Mouse (Mus musculus) stomach, postnatal 0 days (tissue): ENCODE measurements around the gene Gm49325. TPM values are rescaled to one million over a fixed set of nuclear protein-coding genes. Genes with fewer than 3 reads are reported as not detected.

ENCODE experiments used
- ATAC-seq: fragments of 200-750 bp; cut with Nextera tagmentation; 2 replicates; pipeline ENCODE4 v1.8.0; 2017; ENCODE audit not compliant: low FRiP score, low TSS enrichment
- DNase-seq: peaks from one replicate; pipeline ENCODE4 v3.0.0-alpha.2; 2016; ENCODE audit warnings: low spot score
- H3K27ac ChIP-seq: fragments of 300-500 bp; sonication (generic); replicated peaks from 2 replicates; pipeline ENCODE4 v1.5.1; 2014; ENCODE audit warnings: mild to moderate bottlenecking, control low read depth
- H3K27me3 ChIP-seq: fragments of 300-500 bp; sonication (generic); 2 replicates; pipeline ENCODE4 v1.6.1; 2014; ENCODE audit warnings: low read length; ENCODE audit not compliant: control insufficient read depth, insufficient read depth
- H3K36me3 ChIP-seq: fragments of 300-500 bp; sonication (generic); 2 replicates; pipeline ENCODE4 v1.6.1; 2014; ENCODE audit warnings: low read length, mixed read lengths; ENCODE audit not compliant: control insufficient read depth, insufficient read depth
- H3K4me1 ChIP-seq: fragments of 300-500 bp; sonication (generic); replicated peaks from 2 replicates; pipeline ENCODE4 v1.6.1; 2014; ENCODE audit warnings: antibody characterized with exemption; ENCODE audit not compliant: control insufficient read depth, insufficient read depth
- H3K4me2 ChIP-seq: fragments of 300-500 bp; sonication (generic); replicated peaks from 2 replicates; pipeline ENCODE4 v1.6.1; 2014; ENCODE audit warnings: low read depth, mild to moderate bottlenecking, control low read depth, moderate library complexity
- H3K4me3 ChIP-seq: fragments of 300-500 bp; sonication (generic); 2 replicates; pipeline ENCODE4 v1.5.1; 2014; ENCODE audit warnings: low read depth, low read length, control low read depth
- H3K9ac ChIP-seq: fragments of 300-500 bp; sonication (generic); 2 replicates; pipeline ENCODE4 v1.6.1; 2014; ENCODE audit warnings: mild to moderate bottlenecking, low read length, control low read depth, mixed read lengths
- H3K9me3 ChIP-seq: fragments of 300-500 bp; sonication (generic); 2 replicates; pipeline ENCODE4 v1.6.1; 2016; ENCODE audit warnings: low read length; ENCODE audit not compliant: control insufficient read depth
- CTCF ChIP-seq: IDR thresholded peaks from 2 replicates; pipeline ENCODE4 v1.5.1; 2016; ENCODE audit warnings: antibody characterized with exemption, low read depth, mild to moderate bottlenecking, moderate library complexity
- EP300 ChIP-seq: optimal IDR thresholded peaks from 2 replicates; pipeline ENCODE3; 2016; ENCODE audit warnings: antibody characterized with exemption
- WGBS: fragments of 180-500 bp; shearing (Covaris S2); extraction: QIAGEN DNeasy Blood & Tissue Kit; methylation state at CpG from one replicate; pipeline ENCODE4 v1.1.7; 2014; 5-methylcytosine and 5-hydroxymethylcytosine counted together
- polyA plus RNA-seq: library from polyadenylated mRNA; unstranded; fragments of >200 nt; fragmentation: Nextera tagmentation; extraction: Ambion mirVana; gene quantifications from 2 replicates; pipeline ENCODE4 v1.2.1, GENCODE M21; 2015

Gm49325 gene
- polyA plus RNA-seq, 1 experiment from 2014 or later, result 17.3 TPM

DNA sequence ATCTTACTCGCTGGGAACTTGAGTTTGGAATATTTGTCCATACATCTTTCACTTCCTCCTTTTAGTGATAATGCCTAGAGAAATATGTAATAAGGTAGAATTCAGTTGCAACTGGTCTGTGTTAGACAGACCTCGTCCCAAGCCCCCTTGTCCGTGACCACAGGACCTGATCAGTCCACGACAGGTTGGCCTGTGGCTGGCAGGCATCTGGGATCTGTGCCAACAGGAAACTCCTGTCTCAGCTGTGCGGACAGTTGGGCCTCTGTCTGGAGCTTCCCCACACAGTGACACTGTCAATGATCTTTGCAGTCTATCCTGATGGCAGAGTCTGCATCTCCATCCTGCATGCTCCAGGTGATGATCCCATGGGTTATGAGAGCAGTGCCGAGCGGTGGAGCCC, 37.2 kb downstream of the Gm49325 start:
- H3K9ac ChIP-seq, result no peak overlapping the region
- no peak for TF ChIP-seq CTCF
- TF ChIP-seq EP300, result no peak
- H3K9me3 ChIP-seq, result no peaks in the 10 kb centered on the region
- H3K27me3 ChIP-seq, result no peaks in the 10 kb centered on the region
- 0 out of 2 replicates have a peak, but pooled peaks cover 3% of the 10 kb centered on the region for H3K4me1 ChIP-seq
- no peak overlapping the region for H3K4me2 ChIP-seq
- WGBS, result 79% methylated on average over 7 of the region's 7 CpGs
- no peak for DNase-seq
- H3K27ac ChIP-seq, result no peak overlapping the region
- H3K4me3 ChIP-seq, result no peak overlapping the region
- H3K36me3 ChIP-seq, result peaks cover 35% of the 10 kb centered on the region
- ATAC-seq, result no peak

DNA sequence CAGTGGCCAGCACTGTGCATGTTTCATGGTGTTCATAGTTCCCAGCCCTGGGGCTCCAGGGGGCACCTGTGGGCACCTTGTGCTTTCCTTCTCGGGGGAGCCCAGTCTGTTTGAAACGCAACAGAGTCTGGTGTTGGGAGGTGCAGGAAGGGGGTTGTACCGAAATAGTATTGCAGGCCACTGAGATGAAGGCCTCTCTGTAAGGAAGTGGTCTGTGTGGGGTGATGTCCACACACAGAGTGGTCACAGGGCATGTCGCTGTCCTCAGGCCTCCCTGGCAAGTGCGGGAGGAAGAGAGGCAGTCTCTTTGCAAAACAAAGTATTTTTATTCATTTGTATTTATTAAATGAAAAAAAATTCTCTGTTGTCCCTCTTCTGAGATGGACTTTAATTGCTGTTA, 39.6 kb downstream of the Gm49325 start:
- no peak overlapping the region for H3K9ac ChIP-seq
- H3K36me3 ChIP-seq, result peaks cover 35% of the 10 kb centered on the region
- no peaks in the 10 kb centered on the region for H3K27me3 ChIP-seq
- no peaks in the 10 kb centered on the region for H3K4me1 ChIP-seq
- DNase-seq, result no peak
- H3K27ac ChIP-seq, result no peak overlapping the region
- WGBS, result 87% methylated on average over 5 of the region's 5 CpGs
- no peak for ATAC-seq
- H3K4me3 ChIP-seq, result no peak overlapping the region
- H3K4me2 ChIP-seq, result no peak overlapping the region
- H3K9me3 ChIP-seq, result no peaks in the 10 kb centered on the region
- TF ChIP-seq EP300, result no peak
- no peak for TF ChIP-seq CTCF

DNA sequence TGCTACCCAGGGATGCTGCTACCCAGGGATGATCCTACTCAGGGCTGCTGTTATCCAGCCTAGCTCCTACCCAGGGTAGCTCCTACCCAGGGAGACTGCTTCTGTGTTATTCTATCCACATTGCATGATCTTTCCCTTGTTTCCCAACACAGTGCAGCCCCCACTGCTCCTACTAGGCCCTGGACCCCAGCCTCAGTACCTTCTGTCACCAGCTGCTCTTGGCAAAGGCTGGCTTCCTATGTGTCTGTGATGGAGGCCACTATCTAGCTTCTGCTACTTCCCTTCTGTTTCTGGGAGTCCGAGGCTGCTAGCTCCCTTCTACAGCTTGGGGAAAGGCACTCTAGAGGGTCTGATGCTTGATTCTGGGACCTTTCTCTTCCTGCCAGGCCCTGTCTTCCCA, 41.5 kb downstream of the Gm49325 start:
- Histone ChIP-seq H3K27me3 (no peaks in the 10 kb centered on the region), H3K4me2 (no peak overlapping the region), H3K9ac (no peak overlapping the region), H3K4me3 (no peak overlapping the region), H3K27ac (no peak overlapping the region), H3K9me3 (no peaks in the 10 kb centered on the region), H3K4me1 (no peaks in the 10 kb centered on the region), H3K36me3 (peaks cover 27% of the 10 kb centered on the region)
- 80% methylated on average over 1 of the region's 1 CpGs for WGBS
- DNase-seq, result no peak
- TF ChIP-seq EP300 (no peak), CTCF (no peak)
- no peak for ATAC-seq

DNA sequence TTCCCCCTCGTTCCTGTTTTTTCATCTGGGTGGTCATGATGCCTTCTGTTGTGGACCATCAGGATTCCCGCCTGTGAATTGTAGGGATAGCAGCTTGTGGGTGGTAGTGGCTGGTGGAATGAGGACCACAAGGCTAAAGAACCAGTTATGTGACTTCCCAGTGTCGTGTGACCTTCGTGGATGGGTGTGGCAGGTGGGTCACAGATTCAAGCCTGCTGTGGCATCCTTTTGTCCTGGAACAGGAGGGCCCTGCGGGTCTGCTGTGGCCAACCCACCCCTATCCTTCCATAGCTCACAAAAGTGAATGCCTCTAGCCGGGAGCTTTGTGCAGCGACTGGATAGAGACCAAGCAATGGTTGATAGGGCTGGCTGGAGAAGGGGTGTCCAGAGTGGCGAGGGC, 41.9 kb downstream of the Gm49325 start:
- Histone ChIP-seq H3K9me3 (no peaks in the 10 kb centered on the region), H3K4me3 (no peak overlapping the region), H3K9ac (no peak overlapping the region), H3K27me3 (no peaks in the 10 kb centered on the region), H3K4me1 (no peaks in the 10 kb centered on the region), H3K4me2 (no peak overlapping the region), H3K27ac (no peak overlapping the region), H3K36me3 (peaks cover 27% of the 10 kb centered on the region)
- no peak for TF ChIP-seq EP300
- no peak for TF ChIP-seq CTCF
- DNase-seq (no peak), ATAC-seq (no peak)
- whole genome bisulfite sequencing, result 76% methylated on average over 8 of the region's 8 CpGs

DNA sequence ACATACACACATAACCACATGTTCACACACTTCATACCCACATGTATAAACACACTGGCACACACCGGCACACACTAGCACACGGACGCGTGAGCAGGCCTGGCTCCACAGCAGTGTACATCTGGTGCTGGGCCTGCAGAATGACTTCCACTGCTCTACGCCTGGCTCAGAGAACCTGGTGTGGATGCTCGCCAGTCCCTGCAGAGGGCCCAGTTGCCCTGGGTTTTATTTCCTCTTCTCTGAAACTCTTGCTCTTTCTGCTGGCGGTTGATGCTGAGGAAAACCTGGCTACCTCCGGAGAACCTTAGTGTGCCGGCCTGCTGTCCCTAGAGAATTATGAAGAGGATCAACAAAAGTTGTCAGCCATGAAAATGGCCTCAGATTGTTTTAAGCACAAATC, 46.0 kb downstream of the Gm49325 start:
- TF ChIP-seq EP300 (no peak), CTCF (no peak)
- Histone ChIP-seq H3K36me3 (no peaks in the 10 kb centered on the region), H3K27ac (no peak overlapping the region), H3K4me1 (no peaks in the 10 kb centered on the region), H3K9ac (no peak overlapping the region), H3K4me2 (no peak overlapping the region), H3K4me3 (no peak overlapping the region), H3K9me3 (no peaks in the 10 kb centered on the region), H3K27me3 (no peaks in the 10 kb centered on the region)
- WGBS, result 91% methylated on average over 9 of the region's 9 CpGs
- ATAC-seq (no peak), DNase-seq (no peak)

DNA sequence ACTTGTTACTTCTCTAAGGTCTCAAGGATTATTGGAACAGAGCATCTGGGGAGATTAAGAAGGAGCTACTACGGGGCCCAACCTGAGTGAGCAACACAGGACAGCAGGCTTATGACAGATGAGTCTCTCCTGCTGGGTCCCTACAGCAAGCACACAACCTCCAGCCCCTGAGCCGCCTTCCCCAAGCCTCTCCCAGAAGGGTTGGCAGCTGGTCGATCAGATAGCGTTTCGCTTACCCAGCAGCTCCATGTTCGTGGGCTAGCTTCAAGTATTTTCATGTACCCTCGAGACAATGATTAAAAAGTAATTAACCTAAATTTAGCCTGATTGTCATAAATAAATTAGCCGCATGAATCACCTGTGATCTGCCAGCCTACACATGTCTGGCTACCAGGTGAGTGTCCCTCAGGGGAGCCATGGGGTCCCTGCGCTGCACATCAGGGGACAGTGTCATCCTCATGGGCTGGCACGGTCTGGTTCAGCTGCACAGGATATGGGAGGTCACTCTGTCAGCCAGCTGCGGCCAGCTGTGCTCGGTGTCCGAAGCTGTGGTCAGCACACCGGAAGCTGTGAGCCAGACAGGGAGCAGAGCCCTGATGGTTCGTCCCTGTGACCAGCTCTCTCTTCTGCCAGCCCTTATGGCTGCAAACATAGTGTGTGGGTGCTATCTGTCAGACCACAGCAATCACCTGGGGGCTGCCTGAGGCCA, 52.4 kb downstream of the Gm49325 start:
- Histone ChIP-seq H3K4me1 (no peaks in the 10 kb centered on the region), H3K27me3 (no peaks in the 10 kb centered on the region), H3K27ac (no peak overlapping the region), H3K4me3 (no peak overlapping the region), H3K36me3 (no peaks in the 10 kb centered on the region), H3K9me3 (no peaks in the 10 kb centered on the region), H3K9ac (no peak overlapping the region), H3K4me2 (no peak overlapping the region)
- WGBS, result 37% methylated on average over 15 of the region's 15 CpGs
- ATAC-seq, result peak; percentile 47; the same call in 1 of the 2 replicates
- TF ChIP-seq EP300 (no peak), CTCF (no peak)
- DNase-seq, result no peak
